Mouse (Mus musculus) hindbrain, embryonic 14.5 days (tissue): ENCODE data around the gene Homer1. TPM values are rescaled to one million over a fixed set of nuclear protein-coding genes. Genes with fewer than 3 reads are reported as not detected.

Source experiments
- polyA plus RNA-seq: library from polyadenylated mRNA; unstranded; fragments of >200 nt; fragmentation: Nextera tagmentation; extraction: Ambion mirVana; gene quantifications from 2 replicates; pipeline ENCODE4 v1.2.1, GENCODE M21; 2014

Gene Homer1
- polyA plus RNA-seq, 1 experiment from 2014 or later, result 18.5 TPM

Other genes starting within 250 kb of the Homer1 start
- 0.24 and 0.42 TPM in 2 replicates for gene Cmya5, start 154.9 kb upstream of the Homer1 start, polyA plus RNA-seq
- gene Tent2, start 107.2 kb upstream of the Homer1 start, polyA plus RNA-seq, result 44.6 and 48.5 TPM in 2 replicates
- 7.8 and 8.6 TPM in 2 replicates for gene Jmy, start 200.2 kb downstream of the Homer1 start, polyA plus RNA-seq